Mouse (Mus musculus) layer of hippocampus, adult 6 months (tissue): ENCODE results near the gene Gm13276. TPM values are rescaled to one million over a fixed set of nuclear protein-coding genes. Genes with fewer than 3 reads are reported as not detected.

Source experiments
- long read RNA-seq, 2 experiments: library from polyadenylated mRNA; unstranded; transcript quantifications; one replicate each; pipeline ENCODE4 v2.0.0; 2019 to 2020
- polyA plus RNA-seq: library from polyadenylated mRNA; unstranded; fragments of <200 nt; fragmentation: Nextera tagmentation; gene quantifications from 2 replicates; pipeline ENCODE4 v1.2.3, GENCODE M21; 2021

The Gm13276 gene
- polyA plus RNA-seq, result not detected in 2 replicates
- long read RNA-seq, experiment 1, result 0 reads
- long read RNA-seq, experiment 2, result 0 reads

DNA sequence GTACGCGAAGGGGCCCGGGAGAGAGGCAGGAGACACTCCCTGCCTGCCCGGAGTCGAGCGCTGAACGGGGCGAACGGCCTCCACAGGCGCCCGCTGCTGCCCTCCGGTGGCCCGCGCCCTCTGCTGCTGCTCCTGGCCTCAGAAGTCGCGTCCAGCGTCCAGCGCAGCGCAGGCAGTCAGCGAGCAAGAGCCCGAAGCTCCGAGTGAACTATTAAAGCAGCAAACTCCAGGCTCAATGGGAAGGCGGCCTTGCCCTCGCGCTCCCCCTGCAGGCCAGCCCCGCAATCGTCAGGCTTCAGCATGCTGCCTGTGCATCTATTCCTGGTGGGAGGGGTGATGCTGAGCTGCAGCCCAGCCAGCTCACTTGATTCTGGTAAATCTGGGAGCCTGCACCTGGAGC lies at the start of gene Gm13276:
Gm13276 (plus strand) TSS at position 301 of the 400 bp plus-strand sequence.

DNA sequence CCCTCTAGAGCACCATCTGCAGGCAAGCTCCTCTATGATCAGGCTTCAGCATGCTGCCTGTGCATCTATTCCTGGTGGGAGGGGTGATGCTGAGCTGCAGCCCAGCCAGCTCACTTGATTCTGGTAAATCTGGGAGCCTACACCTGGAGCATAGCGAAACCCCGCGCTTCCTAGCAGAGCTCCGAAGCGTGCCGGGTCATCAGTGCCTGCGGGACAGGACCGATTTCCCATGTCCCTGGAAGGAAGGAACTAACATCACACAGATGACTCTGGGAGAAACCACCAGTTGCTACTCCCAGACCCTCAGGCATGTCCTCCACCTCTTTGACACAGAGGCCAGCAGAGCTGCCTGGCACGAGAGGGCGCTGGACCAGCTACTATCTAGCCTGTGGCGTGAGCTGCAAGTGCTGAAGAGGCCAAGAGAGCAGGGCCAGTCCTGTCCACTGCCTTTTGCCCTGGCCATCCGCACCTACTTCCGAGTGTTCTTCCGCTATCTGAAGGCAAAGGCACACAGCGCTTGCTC lies 30.6 kb upstream of the Gm13276 start, which contains the start of gene Gm13271:
Gm13271 (plus strand) TSS at position 51 of the 523 bp plus-strand sequence.

DNA sequence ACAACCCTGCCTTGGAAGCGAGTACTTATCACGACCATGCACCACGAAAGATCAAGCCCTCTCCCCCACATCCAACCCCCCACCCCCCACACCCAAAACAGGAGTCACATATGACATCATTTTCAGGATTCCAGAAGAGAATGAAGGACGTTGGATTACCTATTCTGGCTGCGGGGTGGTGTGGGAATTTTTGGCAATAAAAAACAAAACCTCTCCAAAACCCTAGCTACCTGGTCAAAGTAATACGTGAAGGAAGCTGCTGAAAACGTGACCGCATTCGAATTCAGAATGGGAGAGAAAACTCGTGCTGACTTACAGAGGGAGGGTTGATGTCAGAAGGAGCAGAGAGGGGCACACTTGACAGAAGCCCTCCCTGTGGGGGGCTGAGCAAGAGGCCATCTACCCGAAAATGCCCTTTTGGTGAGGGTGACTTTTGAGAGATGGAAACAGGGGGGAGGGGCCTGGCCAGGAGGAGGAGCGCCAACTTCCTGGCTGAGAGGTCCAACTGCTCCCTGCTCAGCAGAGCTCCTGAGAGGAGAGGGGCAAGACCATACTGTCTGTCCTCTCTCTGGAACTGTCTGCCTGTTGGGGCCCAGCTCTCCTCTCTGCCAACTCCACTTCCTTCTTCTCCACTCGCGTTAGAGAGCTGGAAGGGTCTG lies 25.8 kb upstream of the Gm13276 start, which contains the start of gene Gm13283:
Gm13283 (plus strand) TSS at position 510 of the 659 bp plus-strand sequence.

DNA sequence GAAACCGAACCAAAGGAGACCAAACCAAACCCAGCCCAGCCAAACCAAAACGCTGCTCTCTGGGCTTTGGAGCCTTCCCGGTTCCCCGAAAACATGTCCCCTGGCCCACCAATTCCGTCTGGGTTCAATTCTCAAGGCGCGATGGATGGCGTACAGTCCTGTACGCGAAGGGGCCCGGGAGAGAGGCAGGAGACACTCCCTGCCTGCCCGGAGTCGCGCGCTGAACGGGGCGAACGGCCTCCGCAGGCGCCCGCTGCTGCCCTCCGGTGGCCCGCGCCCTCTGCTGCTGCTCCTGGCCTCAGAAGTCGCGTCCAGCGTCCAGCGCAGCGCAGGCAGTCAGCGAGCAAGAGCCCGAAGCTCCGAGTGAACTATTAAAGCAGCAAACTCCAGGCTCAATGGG lies 12.0 kb upstream of the Gm13276 start, which contains the start of gene Gm13290:
Gm13290 (plus strand) TSS at position 301 of the 400 bp plus-strand sequence.

DNA sequence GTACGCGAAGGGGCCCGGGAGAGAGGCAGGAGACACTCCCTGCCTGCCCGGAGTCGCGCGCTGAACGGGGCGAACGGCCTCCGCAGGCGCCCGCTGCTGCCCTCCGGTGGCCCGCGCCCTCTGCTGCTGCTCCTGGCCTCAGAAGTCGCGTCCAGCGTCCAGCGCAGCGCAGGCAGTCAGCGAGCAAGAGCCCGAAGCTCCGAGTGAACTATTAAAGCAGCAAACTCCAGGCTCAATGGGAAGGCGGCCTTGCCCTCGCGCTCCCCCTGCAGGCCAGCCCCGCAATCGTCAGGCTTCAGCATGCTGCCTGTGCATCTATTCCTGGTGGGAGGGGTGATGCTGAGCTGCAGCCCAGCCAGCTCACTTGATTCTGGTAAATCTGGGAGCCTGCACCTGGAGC lies 8.9 kb upstream of the Gm13276 start, which contains the start of gene Gm13289:
Gm13289 (plus strand) TSS at position 301 of the 400 bp plus-strand sequence.

DNA sequence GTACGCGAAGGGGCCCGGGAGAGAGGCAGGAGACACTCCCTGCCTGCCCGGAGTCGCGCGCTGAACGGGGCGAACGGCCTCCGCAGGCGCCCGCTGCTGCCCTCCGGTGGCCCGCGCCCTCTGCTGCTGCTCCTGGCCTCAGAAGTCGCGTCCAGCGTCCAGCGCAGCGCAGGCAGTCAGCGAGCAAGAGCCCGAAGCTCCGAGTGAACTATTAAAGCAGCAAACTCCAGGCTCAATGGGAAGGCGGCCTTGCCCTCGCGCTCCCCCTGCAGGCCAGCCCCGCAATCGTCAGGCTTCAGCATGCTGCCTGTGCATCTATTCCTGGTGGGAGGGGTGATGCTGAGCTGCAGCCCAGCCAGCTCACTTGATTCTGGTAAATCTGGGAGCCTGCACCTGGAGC lies 6.0 kb upstream of the Gm13276 start, which contains the start of gene Gm13272:
Gm13272 (plus strand) TSS at position 301 of the 400 bp plus-strand sequence.

DNA sequence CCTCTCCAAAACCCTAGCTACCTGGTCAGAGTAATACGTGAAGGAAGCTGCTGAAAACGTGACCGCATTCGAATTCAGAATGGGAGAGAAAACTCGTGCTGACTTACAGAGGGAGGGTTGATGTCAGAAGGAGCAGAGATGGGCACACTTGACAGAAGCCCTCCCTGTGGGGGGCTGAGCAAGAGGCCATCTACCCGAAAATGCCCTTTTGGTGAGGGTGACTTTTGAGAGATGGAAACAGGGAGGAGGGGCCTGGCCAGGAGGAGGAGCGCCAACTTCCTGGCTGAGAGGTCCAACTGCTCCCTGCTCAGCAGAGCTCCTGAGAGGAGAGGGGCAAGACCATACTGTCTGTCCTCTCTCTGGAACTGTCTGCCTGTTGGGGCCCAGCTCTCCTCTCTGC lies 3.7 kb upstream of the Gm13276 start, which contains the start of gene Ifnz:
Ifnz (plus strand) TSS at position 301 of the 400 bp plus-strand sequence.

DNA sequence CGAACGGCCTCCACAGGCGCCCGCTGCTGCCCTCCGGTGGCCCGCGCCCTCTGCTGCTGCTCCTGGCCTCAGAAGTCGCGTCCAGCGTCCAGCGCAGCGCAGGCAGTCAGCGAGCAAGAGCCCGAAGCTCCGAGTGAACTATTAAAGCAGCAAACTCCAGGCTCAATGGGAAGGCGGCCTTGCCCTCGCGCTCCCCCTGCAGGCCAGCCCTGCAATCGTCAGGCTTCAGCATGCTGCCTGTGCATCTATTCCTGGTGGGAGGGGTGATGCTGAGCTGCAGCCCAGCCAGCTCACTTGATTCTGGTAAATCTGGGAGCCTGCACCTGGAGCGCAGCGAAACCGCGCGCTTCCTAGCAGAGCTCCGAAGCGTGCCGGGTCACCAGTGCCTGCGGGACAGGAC lies 2.9 kb downstream of the Gm13276 start, which contains the start of gene Gm13277:
Gm13277 (plus strand) TSS at position 231 of the 400 bp plus-strand sequence.

DNA sequence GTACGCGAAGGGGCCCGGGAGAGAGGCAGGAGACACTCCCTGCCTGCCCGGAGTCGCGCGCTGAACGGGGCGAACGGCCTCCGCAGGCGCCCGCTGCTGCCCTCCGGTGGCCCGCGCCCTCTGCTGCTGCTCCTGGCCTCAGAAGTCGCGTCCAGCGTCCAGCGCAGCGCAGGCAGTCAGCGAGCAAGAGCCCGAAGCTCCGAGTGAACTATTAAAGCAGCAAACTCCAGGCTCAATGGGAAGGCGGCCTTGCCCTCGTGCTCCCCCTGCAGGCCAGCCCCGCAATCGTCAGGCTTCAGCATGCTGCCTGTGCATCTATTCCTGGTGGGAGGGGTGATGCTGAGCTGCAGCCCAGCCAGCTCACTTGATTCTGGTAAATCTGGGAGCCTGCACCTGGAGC lies 5.7 kb downstream of the Gm13276 start, which contains the start of gene Gm13278:
Gm13278 (plus strand) TSS at position 301 of the 400 bp plus-strand sequence.

DNA sequence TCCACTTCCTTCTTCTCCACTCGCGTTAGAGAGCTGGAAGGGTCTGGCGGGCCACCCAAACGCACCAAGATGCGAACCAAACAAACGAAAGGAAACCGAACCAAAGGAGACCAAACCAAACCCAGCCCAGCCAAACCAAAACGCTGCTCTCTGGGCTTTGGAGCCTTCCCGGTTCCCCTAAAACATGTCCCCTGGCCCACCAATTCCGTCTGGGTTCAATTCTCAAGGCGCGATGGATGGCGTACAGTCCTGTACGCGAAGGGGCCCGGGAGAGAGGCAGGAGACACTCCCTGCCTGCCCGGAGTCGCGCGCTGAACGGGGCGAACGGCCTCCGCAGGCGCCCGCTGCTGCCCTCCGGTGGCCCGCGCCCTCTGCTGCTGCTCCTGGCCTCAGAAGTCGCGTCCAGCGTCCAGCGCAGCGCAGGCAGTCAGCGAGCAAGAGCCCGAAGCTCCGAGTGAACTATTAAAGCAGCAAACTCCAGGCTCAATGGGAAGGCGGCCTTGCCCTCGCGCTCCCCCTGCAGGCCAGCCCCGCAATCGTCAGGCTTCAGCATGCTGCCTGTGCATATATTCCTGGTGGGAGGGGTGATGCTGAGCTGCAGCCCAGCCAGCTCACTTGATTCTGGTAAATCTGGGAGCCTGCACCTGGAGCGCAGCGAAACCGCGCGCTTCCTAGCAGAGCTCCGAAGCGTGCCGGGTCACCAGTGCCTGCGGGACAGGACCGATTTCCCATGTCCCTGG lies 8.6 kb downstream of the Gm13276 start, which contains the start of gene Gm13275:
Gm13275 (plus strand) TSS at position 552 of the 740 bp plus-strand sequence.

DNA sequence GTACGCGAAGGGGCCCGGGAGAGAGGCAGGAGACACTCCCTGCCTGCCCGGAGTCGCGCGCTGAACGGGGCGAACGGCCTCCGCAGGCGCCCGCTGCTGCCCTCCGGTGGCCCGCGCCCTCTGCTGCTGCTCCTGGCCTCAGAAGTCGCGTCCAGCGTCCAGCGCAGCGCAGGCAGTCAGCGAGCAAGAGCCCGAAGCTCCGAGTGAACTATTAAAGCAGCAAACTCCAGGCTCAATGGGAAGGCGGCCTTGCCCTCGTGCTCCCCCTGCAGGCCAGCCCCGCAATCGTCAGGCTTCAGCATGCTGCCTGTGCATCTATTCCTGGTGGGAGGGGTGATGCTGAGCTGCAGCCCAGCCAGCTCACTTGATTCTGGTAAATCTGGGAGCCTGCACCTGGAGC lies 11.6 kb downstream of the Gm13276 start, which contains the start of gene Gm13279:
Gm13279 (plus strand) TSS at position 301 of the 400 bp plus-strand sequence.

DNA sequence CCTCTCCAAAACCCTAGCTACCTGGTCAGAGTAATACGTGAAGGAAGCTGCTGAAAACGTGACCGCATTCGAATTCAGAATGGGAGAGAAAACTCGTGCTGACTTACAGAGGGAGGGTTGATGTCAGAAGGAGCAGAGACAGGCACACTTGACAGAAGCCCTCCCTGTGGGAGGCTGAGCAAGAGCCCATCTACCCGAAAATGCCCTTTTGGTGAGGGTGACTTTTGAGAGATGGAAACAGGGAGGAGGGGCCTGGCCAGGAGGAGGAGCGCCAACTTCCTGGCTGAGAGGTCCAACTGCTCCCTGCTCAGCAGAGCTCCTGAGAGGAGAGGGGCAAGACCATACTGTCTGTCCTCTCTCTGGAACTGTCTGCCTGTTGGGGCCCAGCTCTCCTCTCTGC lies 13.9 kb downstream of the Gm13276 start, which contains the start of gene Gm13285:
Gm13285 (plus strand) TSS at position 301 of the 400 bp plus-strand sequence.

DNA sequence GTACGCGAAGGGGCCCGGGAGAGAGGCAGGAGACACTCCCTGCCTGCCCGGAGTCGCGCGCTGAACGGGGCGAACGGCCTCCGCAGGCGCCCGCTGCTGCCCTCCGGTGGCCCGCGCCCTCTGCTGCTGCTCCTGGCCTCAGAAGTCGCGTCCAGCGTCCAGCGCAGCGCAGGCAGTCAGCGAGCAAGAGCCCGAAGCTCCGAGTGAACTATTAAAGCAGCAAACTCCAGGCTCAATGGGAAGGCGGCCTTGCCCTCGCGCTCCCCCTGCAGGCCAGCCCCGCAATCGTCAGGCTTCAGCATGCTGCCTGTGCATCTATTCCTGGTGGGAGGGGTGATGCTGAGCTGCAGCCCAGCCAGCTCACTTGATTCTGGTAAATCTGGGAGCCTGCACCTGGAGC lies 17.4 kb downstream of the Gm13276 start, which contains the start of gene Gm13287:
Gm13287 (plus strand) TSS at position 301 of the 400 bp plus-strand sequence.

DNA sequence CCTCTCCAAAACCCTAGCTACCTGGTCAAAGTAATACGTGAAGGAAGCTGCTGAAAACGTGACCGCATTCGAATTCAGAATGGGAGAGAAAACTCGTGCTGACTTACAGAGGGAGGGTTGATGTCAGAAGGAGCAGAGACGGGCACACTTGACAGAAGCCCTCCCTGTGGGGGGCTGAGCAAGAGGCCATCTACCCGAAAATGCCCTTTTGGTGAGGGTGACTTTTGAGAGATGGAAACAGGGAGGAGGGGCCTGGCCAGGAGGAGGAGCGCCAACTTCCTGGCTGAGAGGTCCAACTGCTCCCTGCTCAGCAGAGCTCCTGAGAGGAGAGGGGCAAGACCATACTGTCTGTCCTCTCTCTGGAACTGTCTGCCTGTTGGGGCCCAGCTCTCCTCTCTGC lies 19.7 kb downstream of the Gm13276 start, which contains the start of gene Gm13288:
Gm13288 (plus strand) TSS at position 301 of the 400 bp plus-strand sequence.

DNA sequence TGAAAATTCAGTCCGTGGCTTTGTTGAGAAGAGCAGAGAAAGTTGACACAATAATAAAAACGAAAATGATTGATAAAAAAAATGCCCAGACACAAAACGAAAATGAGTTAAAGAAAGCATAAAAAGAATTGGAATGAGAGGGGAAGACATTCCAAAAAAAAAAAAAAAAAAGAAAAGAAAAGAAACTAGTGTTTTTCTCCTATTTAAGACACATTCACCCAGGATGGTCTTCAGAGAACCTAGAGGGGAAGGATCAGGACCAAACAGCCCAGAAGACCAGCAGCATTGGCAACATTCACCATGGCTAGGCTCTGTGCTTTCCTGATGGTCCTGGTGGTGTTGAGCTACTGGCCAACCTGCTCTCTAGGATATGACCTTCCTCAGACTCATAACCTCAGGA lies 30.4 kb downstream of the Gm13276 start, which contains the start of gene Ifna7:
Ifna7 (plus strand) TSS at position 301 of the 400 bp plus-strand sequence.

DNA sequence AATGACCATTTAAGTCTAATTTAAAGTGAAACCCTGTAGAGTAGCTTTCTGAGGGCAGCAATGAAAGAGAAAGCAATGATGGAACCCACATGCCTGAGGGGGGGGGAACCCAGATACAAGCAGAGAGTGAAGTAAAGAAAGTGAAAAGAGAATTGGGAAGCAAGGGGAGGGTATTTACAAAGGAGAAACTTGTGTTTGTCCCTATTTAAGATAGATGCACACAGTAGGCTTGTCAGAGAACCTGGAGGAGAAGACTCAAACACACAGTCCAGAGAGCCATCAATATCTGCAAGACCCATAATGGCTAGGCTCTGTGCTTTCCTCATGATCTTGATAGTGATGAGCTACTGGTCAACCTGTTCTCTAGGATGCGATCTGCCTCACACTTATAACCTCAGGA lies 34.1 kb downstream of the Gm13276 start, which contains the start of gene Ifna11:
Ifna11 (plus strand) TSS at position 301 of the 400 bp plus-strand sequence.

DNA sequence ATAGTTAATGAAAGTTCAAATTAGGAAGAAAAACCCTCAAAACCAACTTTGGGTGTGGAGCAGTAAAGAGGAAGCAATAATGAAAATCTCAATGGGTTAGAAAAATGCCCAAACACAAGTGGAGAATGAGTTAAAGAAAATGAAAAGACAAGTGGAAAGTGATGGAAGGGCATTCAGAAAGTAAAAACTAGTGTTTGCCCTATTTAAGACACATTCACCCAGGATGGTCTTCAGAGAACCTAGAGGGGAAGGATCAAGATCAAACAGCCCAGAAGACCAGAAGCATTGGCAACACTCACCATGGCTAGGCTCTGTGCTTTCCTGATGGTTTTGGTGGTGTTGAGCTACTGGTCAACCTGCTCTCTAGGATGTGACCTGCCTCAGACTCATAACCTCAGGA lies 41.6 kb downstream of the Gm13276 start, which contains the start of gene Ifna6:
Ifna6 (plus strand) TSS at position 301 of the 400 bp plus-strand sequence.

DNA sequence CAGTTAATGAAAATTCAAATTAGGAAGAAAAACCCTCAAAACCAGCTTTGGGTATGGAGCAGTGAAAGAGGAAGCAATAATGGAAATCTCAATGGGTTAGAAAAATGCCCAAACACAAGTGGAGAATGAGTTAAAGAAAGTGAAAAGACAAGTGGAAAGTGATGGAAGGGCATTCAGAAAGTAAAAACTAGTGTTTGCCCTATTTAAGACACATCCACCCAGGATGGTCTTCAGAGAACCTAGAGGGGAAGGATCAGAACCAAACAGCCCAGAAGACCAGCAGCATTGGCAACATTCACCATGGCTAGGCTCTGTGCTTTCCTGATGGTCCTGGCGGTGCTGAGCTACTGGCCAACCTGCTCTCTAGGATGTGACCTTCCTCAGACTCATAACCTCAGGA lies 49.7 kb downstream of the Gm13276 start, which contains the start of gene Ifna5:
Ifna5 (plus strand) TSS at position 301 of the 400 bp plus-strand sequence.

